Mouse (Mus musculus) myocyte (in vitro differentiated cells): ENCODE results near the gene Asb5. TPM values are rescaled to one million over a fixed set of nuclear protein-coding genes. Genes with fewer than 3 reads are reported as not detected.
"Not testable (repeated sequence)": the region's sequence is repeated elsewhere in the genome, so short reads cannot be mapped to it uniquely, and the experiment has no call there.

ENCODE experiments used
- H3K27me3 ChIP-seq: one replicate; pipeline ENCODE4 v1.6.1; 2011; ENCODE audit not compliant: control insufficient read depth, insufficient read depth, insufficient read length
- H3K36me3 ChIP-seq: one replicate; pipeline ENCODE4 v1.6.1; 2011; ENCODE audit not compliant: control insufficient read depth, insufficient read depth
- H3K4me2 ChIP-seq: one replicate; pipeline ENCODE4 v1.6.1; 2011; ENCODE audit warnings: low read depth, control low read depth
- H3K4me3 ChIP-seq: one replicate; pipeline ENCODE4 v1.5.1; 2011; ENCODE audit warnings: mild to moderate bottlenecking, control low read depth, moderate library complexity
- H3K79me2 ChIP-seq: one replicate; pipeline ENCODE4 v1.6.1; 2011; ENCODE audit not compliant: control insufficient read depth, insufficient read depth
- H3ac ChIP-seq: one replicate; pipeline ENCODE4 v1.6.1; 2011; ENCODE audit not compliant: control insufficient read depth, insufficient read length
- CEBPB ChIP-seq: IDR thresholded peaks from 2 replicates; pipeline ENCODE4 v1.6.1; 2011; ENCODE audit warnings: mild to moderate bottlenecking, moderate library complexity; ENCODE audit not compliant: poor library complexity, insufficient read depth, severe bottlenecking
- E2F4 ChIP-seq: IDR thresholded peaks from one replicate; pipeline ENCODE4 v1.6.1; 2011; ENCODE audit warnings: mild to moderate bottlenecking, control low read depth, moderate library complexity; ENCODE audit not compliant: insufficient read depth
- MAX ChIP-seq: IDR thresholded peaks from one replicate; pipeline ENCODE4 v1.6.1; 2011; ENCODE audit warnings: low read depth, mild to moderate bottlenecking, control low read depth
- MYOD1 ChIP-seq, 3 experiments: IDR thresholded peaks; one replicate each; pipeline ENCODE4 v1.6.1; 2011; ENCODE audit warnings: control low read depth in 2 of 3, low read depth in 2 of 3, mild to moderate bottlenecking in 2 of 3, moderate library complexity in 1 of 3; ENCODE audit not compliant: insufficient read length in 2 of 3, control insufficient read depth in 1 of 3
- MYOG ChIP-seq, 3 experiments: IDR thresholded peaks; one replicate each; pipeline ENCODE4 v1.6.1; 2011; ENCODE audit warnings: control low read depth in 2 of 3, low read depth in 2 of 3, mild to moderate bottlenecking in 2 of 3; ENCODE audit not compliant: insufficient read length in 2 of 3, control insufficient read depth in 1 of 3, insufficient read depth in 1 of 3
- POLR2A ChIP-seq: IDR thresholded peaks from one replicate; pipeline ENCODE4 v1.6.1; 2011; ENCODE audit warnings: low read depth, mild to moderate bottlenecking, control low read depth, moderate library complexity; ENCODE audit not compliant: insufficient read length
- POLR2AphosphoS2 ChIP-seq: IDR thresholded peaks from one replicate; pipeline ENCODE4 v1.6.1; 2011; ENCODE audit warnings: low read depth, control low read depth; ENCODE audit not compliant: insufficient read length
- REST ChIP-seq: IDR thresholded peaks from one replicate; pipeline ENCODE4 v1.6.1; 2011; ENCODE audit warnings: mild to moderate bottlenecking, control low read depth, moderate library complexity; ENCODE audit not compliant: insufficient read depth, insufficient read length
- SRF ChIP-seq: IDR thresholded peaks from one replicate; pipeline ENCODE4 v1.6.1; 2011; ENCODE audit warnings: low read depth; ENCODE audit not compliant: control insufficient read depth, insufficient read length
- TCF12 ChIP-seq: IDR thresholded peaks from one replicate; pipeline ENCODE4 v1.6.1; 2011; ENCODE audit warnings: mild to moderate bottlenecking, control low read depth; ENCODE audit not compliant: poor library complexity, insufficient read depth, severe bottlenecking
- TCF3 ChIP-seq: IDR thresholded peaks from one replicate; pipeline ENCODE4 v1.6.1; 2011; ENCODE audit warnings: low read depth, control low read depth; ENCODE audit not compliant: insufficient read length
- USF1 ChIP-seq: IDR thresholded peaks from one replicate; pipeline ENCODE4 v1.6.1; 2011; ENCODE audit warnings: low read depth, mild to moderate bottlenecking, control low read depth, moderate library complexity
- polyA plus RNA-seq: library from polyadenylated mRNA; unstranded; fragments of >200 nt; fragmentation: generic; extraction: Trizol; gene quantifications from one replicate; pipeline ENCODE4 v1.2.1, GENCODE M21; 2012; ENCODE audit warnings: missing spikeins

Gene Asb5
- polyA plus RNA-seq, 1 experiment: 144 TPM

DNA sequence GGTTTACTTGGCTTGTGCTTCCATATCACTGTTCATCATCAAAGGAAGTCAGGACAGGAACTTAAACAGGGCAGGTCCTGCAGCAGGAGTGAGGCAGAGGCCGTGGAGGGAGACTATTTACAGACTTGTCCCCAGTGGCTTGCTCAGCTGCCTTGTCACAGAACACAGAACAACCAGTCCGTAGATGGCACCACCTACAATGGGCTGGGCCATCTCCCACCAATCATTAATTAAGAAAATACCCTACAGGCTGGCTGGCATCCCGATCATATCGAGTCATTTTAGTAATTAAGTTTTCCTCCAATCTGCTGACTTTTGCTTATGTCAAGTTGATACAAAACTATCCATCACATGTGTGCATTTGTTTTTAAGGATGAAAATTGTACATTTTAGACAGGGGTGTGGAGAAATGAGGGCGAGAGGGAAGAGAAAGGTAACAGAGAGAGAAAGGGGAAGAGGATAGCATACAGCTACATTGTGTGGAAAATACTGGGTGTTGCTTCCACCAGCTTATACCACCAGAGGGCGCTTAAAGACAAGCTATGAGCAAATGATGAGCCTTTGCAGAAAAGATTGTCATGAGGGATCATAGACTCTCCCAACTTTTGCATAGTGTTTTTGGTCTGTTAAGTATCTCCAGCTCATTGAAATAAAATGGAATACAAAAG is 21.8 kb upstream of the Asb5 start:
- Histone ChIP-seq H3ac (no peak overlapping the region), H3K4me2 (peak overlapping the region; percentile 27), H3K4me3 (no peak overlapping the region), H3K27me3 (no peaks in the 10 kb centered on the region), H3K36me3 (no peaks in the 10 kb centered on the region), H3K79me2 (no peaks in the 10 kb centered on the region)
- TF ChIP-seq REST (no peak), E2F4 (no peak), POLR2AphosphoS2 (no peak), USF1 (no peak), SRF (no peak)

DNA sequence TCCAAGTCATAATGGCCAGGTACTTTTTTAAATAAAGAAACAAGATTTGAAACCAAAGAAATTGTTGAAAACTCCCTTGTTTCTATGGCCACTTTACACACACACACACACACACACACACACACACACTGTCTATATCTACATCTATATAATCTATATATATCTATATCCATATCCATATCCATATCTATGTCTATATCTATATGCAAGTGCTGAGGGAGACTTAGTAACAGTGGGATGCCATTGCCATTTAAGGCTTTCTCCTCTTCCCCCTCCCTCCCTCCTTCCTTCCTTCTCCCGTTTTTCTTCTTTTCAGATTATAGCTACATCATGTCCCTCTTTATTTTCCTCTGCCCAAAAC is 21.3 kb upstream of the Asb5 start:
- Histone ChIP-seq H3K79me2 (no peaks in the 10 kb centered on the region), H3K36me3 (no peaks in the 10 kb centered on the region), H3K4me2 (no peak overlapping the region), H3ac (no peak overlapping the region), H3K27me3 (no peaks in the 10 kb centered on the region), H3K4me3 (no peak overlapping the region)
- TF ChIP-seq TCF3 (no peak), TCF12 (no peak), SRF (no peak), POLR2AphosphoS2 (no peak)

DNA sequence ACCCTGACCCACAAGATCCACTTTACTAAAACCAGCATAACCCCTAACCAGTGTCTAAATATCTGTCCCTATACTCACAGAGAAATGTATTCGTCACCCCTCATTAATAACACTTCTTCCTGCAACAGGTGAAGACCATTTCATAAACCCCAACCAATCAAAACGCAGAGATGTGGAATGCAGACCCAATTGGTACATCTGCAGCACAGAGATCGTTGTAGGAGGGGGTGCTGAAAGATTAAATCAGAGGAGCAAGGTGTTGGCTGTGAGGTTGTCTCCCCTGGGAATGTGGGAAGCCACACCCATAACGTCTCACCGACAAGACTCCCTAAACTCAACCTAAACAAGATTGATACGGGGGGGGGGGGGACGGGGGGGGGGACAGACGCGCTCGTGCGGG is 20.6 kb upstream of the Asb5 start:
- Histone ChIP-seq H3ac (no peak overlapping the region), H3K4me2 (peak overlapping the region; percentile 1), H3K36me3 (no peaks in the 10 kb centered on the region), H3K27me3 (no peaks in the 10 kb centered on the region), H3K79me2 (no peaks in the 10 kb centered on the region), H3K4me3 (no peak overlapping the region)
- no peak for TF ChIP-seq E2F4
- TF ChIP-seq POLR2AphosphoS2: no peak
- no peak for TF ChIP-seq CEBPB
- TF ChIP-seq SRF: no peak
- TF ChIP-seq TCF12: no peak
- no peak for TF ChIP-seq TCF3
- TF ChIP-seq POLR2A: no peak
- no peak for TF ChIP-seq MYOG (IDR thresholded peaks at IDR 0.05; ENCODE audit: control insufficient read depth in 1 of 3, insufficient read depth in 1 of 3, insufficient read length in 2 of 3, low read depth in 2 of 3)
- no peak for TF ChIP-seq MAX
- TF ChIP-seq MYOD1 (IDR thresholded peaks at IDR 0.05; ENCODE audit: control insufficient read depth in 1 of 3, insufficient read length in 2 of 3, low read depth in 2 of 3): no peak
- TF ChIP-seq REST: no peak
- no peak for TF ChIP-seq USF1

DNA sequence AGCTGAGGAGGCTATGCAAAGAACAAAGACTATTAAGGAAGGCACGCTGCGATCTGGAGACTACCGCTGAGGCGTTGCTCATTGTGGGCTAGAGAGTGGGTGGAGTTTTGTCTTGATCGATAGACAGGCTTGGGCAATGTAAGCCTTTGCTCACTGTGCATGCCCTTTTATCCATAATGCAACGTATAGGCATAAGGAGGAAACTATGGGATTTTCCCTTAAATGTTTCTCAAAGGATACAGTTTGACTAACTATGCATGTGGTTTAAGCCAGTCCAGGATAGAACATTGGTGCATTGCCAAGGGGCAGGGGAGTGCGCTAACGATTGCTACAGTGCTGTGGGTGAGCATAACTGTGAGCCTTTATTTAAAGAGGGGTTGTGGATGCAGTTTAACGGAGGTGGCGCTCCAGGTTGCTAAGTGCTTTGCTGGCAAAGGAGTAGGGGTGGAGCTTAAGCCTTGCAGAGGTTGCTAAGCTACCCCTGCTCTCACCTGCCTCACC is 20.1 kb upstream of the Asb5 start:
- TF ChIP-seq E2F4: no peak
- Histone ChIP-seq H3K79me2 (no peaks in the 10 kb centered on the region), H3K4me2 (no peak overlapping the region), H3ac (no peak overlapping the region), H3K4me3 (no peak overlapping the region), H3K36me3 (no peaks in the 10 kb centered on the region), H3K27me3 (no peaks in the 10 kb centered on the region)

DNA sequence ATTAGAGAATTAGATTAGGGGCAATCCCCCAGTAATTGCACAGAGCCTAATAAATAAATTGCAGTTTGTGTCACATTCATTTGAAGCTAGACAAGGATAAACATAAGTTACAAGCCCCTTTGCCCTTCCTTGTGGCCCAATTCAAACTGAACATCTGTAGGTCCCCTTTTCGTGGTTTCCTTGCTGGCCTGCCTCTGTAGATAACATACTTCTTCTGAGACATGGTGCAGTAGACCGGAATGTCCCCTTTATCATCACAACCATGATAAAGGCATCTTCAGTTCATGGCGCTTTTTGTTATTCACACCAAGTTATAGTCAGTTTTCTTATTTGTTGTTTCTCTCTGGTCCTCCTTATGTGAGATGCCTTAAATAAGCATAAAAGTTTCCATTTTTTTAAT is 17.6 kb upstream of the Asb5 start:
- Histone ChIP-seq H3K79me2 (no peaks in the 10 kb centered on the region), H3K27me3 (no peaks in the 10 kb centered on the region), H3K4me2 (no peak overlapping the region), H3K36me3 (no peaks in the 10 kb centered on the region), H3ac (no peak overlapping the region), H3K4me3 (no peak overlapping the region)
- TF ChIP-seq POLR2A: no peak
- TF ChIP-seq MAX: no peak
- no peak for TF ChIP-seq REST
- TF ChIP-seq POLR2AphosphoS2: no peak
- no peak for TF ChIP-seq TCF3
- no peak for TF ChIP-seq E2F4

DNA sequence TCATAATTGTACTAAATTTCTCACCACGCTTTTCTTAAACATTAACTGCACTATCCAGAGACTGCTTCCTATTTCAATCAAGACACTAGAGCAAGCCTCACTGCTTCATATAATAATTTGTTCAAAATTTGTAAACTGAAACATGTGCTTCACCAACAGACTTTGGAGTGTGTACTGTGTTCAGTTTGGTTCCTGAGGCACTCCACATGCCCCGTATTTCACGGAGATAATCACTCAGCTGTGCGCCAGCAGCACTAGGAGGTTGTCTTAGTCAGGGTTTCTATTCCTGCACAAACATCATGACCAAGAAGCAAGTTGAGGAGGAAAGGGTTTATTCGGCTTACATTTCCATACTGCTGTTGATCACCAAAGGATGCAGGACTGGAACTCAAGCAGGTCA is 17.2 kb upstream of the Asb5 start:
- H3K4me3 ChIP-seq, H3K79me2 ChIP-seq, H3K36me3 ChIP-seq, H3ac ChIP-seq, H3K4me2 ChIP-seq, H3K27me3 ChIP-seq: not testable (repeated sequence)
